8 mouse cellular contexts compared by ENCODE assay signal in the genomic region with DNA sequence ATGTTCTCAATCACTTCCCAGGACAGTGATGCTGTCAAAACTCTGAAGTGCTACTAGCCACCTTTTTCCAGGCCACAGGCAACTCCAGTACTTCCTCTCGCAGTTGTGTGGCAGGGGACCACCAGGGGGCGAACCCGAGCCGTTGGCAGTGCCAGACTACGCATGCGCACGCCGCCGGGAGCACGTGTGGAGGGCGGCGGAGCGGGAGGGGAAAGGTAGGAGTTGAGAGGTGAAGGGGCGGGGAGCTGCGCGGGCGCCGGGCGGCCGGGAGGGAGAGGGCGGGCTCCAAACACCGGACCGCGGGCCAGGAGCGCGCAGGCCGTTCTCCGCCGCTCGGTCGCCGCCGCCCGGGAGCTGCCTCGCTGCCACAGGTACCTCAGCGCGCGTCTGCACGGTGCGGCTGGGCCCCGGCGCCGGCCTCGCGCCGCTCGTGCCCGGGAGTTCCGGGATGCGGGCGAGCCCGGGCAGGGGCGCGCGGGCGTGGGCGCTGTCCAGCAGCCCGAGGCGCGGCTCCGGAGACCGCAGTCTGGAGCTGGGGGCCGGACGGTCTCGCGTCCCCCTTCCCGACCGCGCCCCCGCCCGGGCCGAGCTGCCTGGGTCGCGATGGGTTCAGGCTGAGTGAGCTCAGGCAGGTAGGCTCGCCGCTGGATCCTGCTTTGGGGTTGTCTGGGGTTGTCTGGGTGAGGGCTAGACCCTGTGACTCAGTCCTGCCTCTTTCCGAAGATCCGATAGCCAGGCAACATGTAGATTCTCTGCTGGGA. TPM values are rescaled to one million over a fixed set of nuclear protein-coding genes. Genes with fewer than 3 reads are reported as not detected.
DNase-seq lines count a peak whose midpoint lies in the region; ATAC-seq and TF ChIP-seq lines count a peak whose summit lies in the region.

A gene (plus strand): TSS at position 154 of the 761 bp plus-strand sequence.

- H3K4me1 ChIP-seq in bone marrow macrophage, adult 2 months (ENCODE audit: control insufficient read depth, insufficient read depth, low read length) = peaks cover 2% of the 10 kb centered on the region
- H3K4me1 ChIP-seq in embryonic fibroblast, embryonic 13.5 days (ENCODE audit: control insufficient read depth, insufficient read depth, low read length) = peaks cover 7% of the 10 kb centered on the region
- peaks cover 33% of the 10 kb centered on the region for H3K4me1 ChIP-seq in heart, embryonic 10.5 days
- H3K4me1 ChIP-seq in kidney, embryonic 15.5 days = peaks cover 12% of the 10 kb centered on the region

- TF ChIP-seq POLR2A in bone marrow macrophage, adult 2 months (IDR thresholded peaks at IDR 0.05; ENCODE audit: borderline replicate concordance, low read depth, low read length) = no peak
- TF ChIP-seq POLR2A in embryonic fibroblast, embryonic 13.5 days (IDR thresholded peaks at IDR 0.05; ENCODE audit: low read depth, low read length) = no peak

- no peaks in the 10 kb centered on the region for H3K9me3 ChIP-seq in heart, embryonic 10.5 days
- H3K9me3 ChIP-seq in kidney, embryonic 15.5 days (replicated peaks) = no peaks in the 10 kb centered on the region

- peak; percentile 92 for ATAC-seq in kidney, embryonic 15.5 days (replicated peaks; ENCODE audit: low FRiP score)
- ATAC-seq in monocyte, adult 5-6 weeks (replicated peaks; ENCODE audit: insufficient number of reproducible peaks, low FRiP score, low TSS enrichment, poor library complexity, severe bottlenecking) = peak; percentile 96

- H3K27me3 ChIP-seq in heart, embryonic 10.5 days (ENCODE audit: insufficient read depth, poor library complexity, severe bottlenecking) = no peaks in the 10 kb centered on the region
- H3K27me3 ChIP-seq in kidney, embryonic 15.5 days = no peaks in the 10 kb centered on the region

- H3K36me3 ChIP-seq in heart, embryonic 10.5 days = no peaks in the 10 kb centered on the region
- H3K36me3 ChIP-seq in kidney, embryonic 15.5 days = no peaks in the 10 kb centered on the region

- peak within 1 kb of the TSS; percentile 75 for H3K9ac ChIP-seq in kidney, embryonic 15.5 days

- H3K4me2 ChIP-seq in kidney, embryonic 15.5 days = peak within 1 kb of the TSS; percentile 74

- H3K4me3 ChIP-seq in bone marrow macrophage, adult 2 months (ENCODE audit: insufficient read depth, low read length) = peak within 1 kb of the TSS; percentile 98
- H3K4me3 ChIP-seq in embryonic fibroblast, embryonic 13.5 days (ENCODE audit: insufficient read depth, low read length) = peak within 1 kb of the TSS; percentile 83
- H3K4me3 ChIP-seq in heart, embryonic 10.5 days = peak within 1 kb of the TSS; percentile 92
- peak within 1 kb of the TSS; percentile 90 for H3K4me3 ChIP-seq in kidney, embryonic 15.5 days (replicated peaks)

- H3K27ac ChIP-seq in bone marrow macrophage, adult 2 months (ENCODE audit: insufficient read depth, low read depth, low read length) = no peak within 1 kb of the TSS
- H3K27ac ChIP-seq in embryonic fibroblast, embryonic 13.5 days (ENCODE audit: insufficient read depth, low read length) = no peak within 1 kb of the TSS
- H3K27ac ChIP-seq in heart, embryonic 10.5 days = peak within 1 kb of the TSS; percentile 92
- peak within 1 kb of the TSS; percentile 68 for H3K27ac ChIP-seq in kidney, embryonic 15.5 days

- TF ChIP-seq CTCF in bone marrow macrophage, adult 2 months (IDR thresholded peaks at IDR 0.05; ENCODE audit: low read depth, low read length) = peak; percentile 47
- TF ChIP-seq CTCF in embryonic fibroblast, embryonic 13.5 days (IDR thresholded peaks at IDR 0.05; ENCODE audit: borderline replicate concordance, insufficient read depth, low read length) = peak; percentile 95

- peak; percentile 96 for DNase-seq in A20 (ENCODE audit: low read depth, low spot score)
- peak; percentile 98 for DNase-seq in heart, embryonic 10.5 days (ENCODE audit: low spot score)
- DNase-seq in liver = peak; percentile 96
- DNase-seq in spleen, postnatal 4 days (ENCODE audit: low spot score in 2 of 2) = peak; percentile 96 to 100

- WGBS in heart, embryonic 10.5 days = under 1% methylated on average over 78 of the region's 78 CpGs
- WGBS in kidney, embryonic 15.5 days = under 1% methylated on average over 59 of the region's 78 CpGs

RNA-seq across cellular contexts. Expression of the gene that starts here (rescaled TPM):
- 19.5 and 25.0 TPM in 2 replicates for polyA plus RNA-seq in bone marrow macrophage, adult 2 months (2012; ENCODE audit: insufficient read depth, insufficient read length, missing spikeins)
- polyA plus RNA-seq in embryonic fibroblast, embryonic 13.5 days (2011; ENCODE audit: insufficient read length, low read depth, missing spikeins) = 41.2 and 55.2 TPM in 2 replicates
- polyA plus RNA-seq in heart, embryonic 10.5 days (2016; fragmentation: Nextera tagmentation; extraction: Ambion mirVana) = 27.9 and 30.7 TPM in 2 replicates
- 37.9 and 38.8 TPM in 2 replicates for polyA plus RNA-seq in kidney, embryonic 15.5 days (2015; fragmentation: Nextera tagmentation; extraction: Ambion mirVana)
- 9.0 to 22.1 TPM (median 12.4 TPM) in 3 replicates for total RNA-seq in monocyte, adult 5-6 weeks (2017)

Comparison
In these comparisons a context has a peak if more than half of its experiments do, and no peak if none do; other contexts are left out.
1. H3K27ac ChIP-seq: peak in heart, embryonic 10.5 days (single experiment) and kidney, embryonic 15.5 days (single experiment); none in bone marrow macrophage, adult 2 months (single experiment) and embryonic fibroblast, embryonic 13.5 days (single experiment).
2. Peak in every context shown above with its lines, with median percentiles within 50 percentile points of each other: DNase-seq and H3K4me3 ChIP-seq.